Mouse (Mus musculus) heart, postnatal 0 days (tissue): ENCODE data around the gene Tmcc1. TPM values are rescaled to one million over a fixed set of nuclear protein-coding genes. Genes with fewer than 3 reads are reported as not detected.

Experiments used
- ATAC-seq: fragments of 200-750 bp; cut with Nextera tagmentation; 2 replicates; pipeline ENCODE4 v1.8.0; 2017; ENCODE audit warnings: low read depth, moderate number of reproducible peaks, moderate library complexity; ENCODE audit not compliant: insufficient read depth
- DNase-seq: peaks from one replicate; pipeline ENCODE4 v3.0.0-alpha.2; 2016; ENCODE audit warnings: low spot score
- H3K27ac ChIP-seq: fragments of 300-500 bp; sonication (generic); 2 replicates; pipeline ENCODE4 v1.5.1; 2014; ENCODE audit warnings: low read depth, mild to moderate bottlenecking
- H3K27me3 ChIP-seq: fragments of 300-500 bp; sonication (generic); 2 replicates; pipeline ENCODE4 v1.6.1; 2014; ENCODE audit warnings: low read length, mixed read lengths; ENCODE audit not compliant: control insufficient read depth, insufficient read depth
- H3K36me3 ChIP-seq: fragments of 300-500 bp; sonication (generic); replicated peaks from 2 replicates; pipeline ENCODE4 v1.6.1; 2014; ENCODE audit warnings: low read length, mixed read lengths; ENCODE audit not compliant: control insufficient read depth, insufficient read depth
- H3K4me1 ChIP-seq: fragments of 300-500 bp; sonication (generic); 2 replicates; pipeline ENCODE4 v1.6.1; 2014; ENCODE audit warnings: antibody characterized with exemption; ENCODE audit not compliant: control insufficient read depth, insufficient read depth
- H3K4me2 ChIP-seq: fragments of 300-500 bp; sonication (generic); 2 replicates; pipeline ENCODE4 v1.6.1; 2014; ENCODE audit warnings: low read depth, mild to moderate bottlenecking, low read length, moderate library complexity
- H3K4me3 ChIP-seq: fragments of 300-500 bp; sonication (generic); 2 replicates; pipeline ENCODE4 v1.5.1; 2014; ENCODE audit warnings: low read depth, low read length
- H3K9ac ChIP-seq: fragments of 300-500 bp; sonication (generic); replicated peaks from 2 replicates; pipeline ENCODE4 v1.6.1; 2014; ENCODE audit warnings: low read depth, low read length, mixed read lengths
- H3K9me3 ChIP-seq: fragments of 300-500 bp; sonication (generic); replicated peaks from 2 replicates; pipeline ENCODE4 v1.6.1; 2016; ENCODE audit warnings: low read length; ENCODE audit not compliant: control insufficient read depth
- CTCF ChIP-seq: IDR thresholded peaks from 2 replicates; pipeline ENCODE4 v1.5.1; 2016; ENCODE audit warnings: antibody characterized with exemption, control low read depth, low read depth
- EP300 ChIP-seq: IDR thresholded peaks from 2 replicates; pipeline ENCODE4 v1.6.1; 2016; ENCODE audit warnings: antibody characterized with exemption, low read depth
- WGBS: fragments of 180-500 bp; shearing (Covaris S2); extraction: QIAGEN DNeasy Blood & Tissue Kit; methylation state at CpG from one replicate; pipeline ENCODE4 v1.1.7; 2014; 5-methylcytosine and 5-hydroxymethylcytosine counted together
- polyA plus RNA-seq: library from polyadenylated mRNA; unstranded; fragments of >200 nt; fragmentation: Nextera tagmentation; extraction: Ambion mirVana; gene quantifications from 2 replicates; pipeline ENCODE4 v1.2.1, GENCODE M21; 2015
- total RNA-seq: library from RNA; depleted of rRNA; stranded (reverse); fragments of >200 nt; gene quantifications from 2 replicates; pipeline ENCODE4 v1.2.3, GENCODE M21; 2014; ENCODE audit warnings: low replicate concordance

Tmcc1 gene
- total and polyA plus RNA-seq, 2 experiments from 2014 or later: 6.9 to 21.1 TPM

DNA sequence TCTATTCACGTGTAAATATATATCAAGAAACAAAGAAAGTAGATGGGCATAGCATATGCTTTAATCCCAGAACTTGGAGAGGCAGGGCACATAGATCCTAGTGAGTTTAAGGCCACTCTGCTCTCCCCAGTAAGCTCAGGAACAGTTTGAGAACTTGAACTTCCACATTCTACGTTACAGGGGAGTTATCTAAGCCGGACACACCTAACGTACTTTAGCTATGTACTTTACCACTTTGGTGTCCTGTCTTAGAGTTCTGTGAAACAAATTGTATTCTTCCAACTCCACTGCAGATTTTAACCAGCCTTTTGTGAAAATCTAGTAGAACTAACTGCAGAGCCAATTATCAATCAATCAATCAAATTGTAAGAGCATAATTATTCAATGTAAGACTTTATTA, 82.7 kb downstream of the Tmcc1 start:
- no peak for ATAC-seq
- no peak overlapping the region for H3K9ac ChIP-seq

DNA sequence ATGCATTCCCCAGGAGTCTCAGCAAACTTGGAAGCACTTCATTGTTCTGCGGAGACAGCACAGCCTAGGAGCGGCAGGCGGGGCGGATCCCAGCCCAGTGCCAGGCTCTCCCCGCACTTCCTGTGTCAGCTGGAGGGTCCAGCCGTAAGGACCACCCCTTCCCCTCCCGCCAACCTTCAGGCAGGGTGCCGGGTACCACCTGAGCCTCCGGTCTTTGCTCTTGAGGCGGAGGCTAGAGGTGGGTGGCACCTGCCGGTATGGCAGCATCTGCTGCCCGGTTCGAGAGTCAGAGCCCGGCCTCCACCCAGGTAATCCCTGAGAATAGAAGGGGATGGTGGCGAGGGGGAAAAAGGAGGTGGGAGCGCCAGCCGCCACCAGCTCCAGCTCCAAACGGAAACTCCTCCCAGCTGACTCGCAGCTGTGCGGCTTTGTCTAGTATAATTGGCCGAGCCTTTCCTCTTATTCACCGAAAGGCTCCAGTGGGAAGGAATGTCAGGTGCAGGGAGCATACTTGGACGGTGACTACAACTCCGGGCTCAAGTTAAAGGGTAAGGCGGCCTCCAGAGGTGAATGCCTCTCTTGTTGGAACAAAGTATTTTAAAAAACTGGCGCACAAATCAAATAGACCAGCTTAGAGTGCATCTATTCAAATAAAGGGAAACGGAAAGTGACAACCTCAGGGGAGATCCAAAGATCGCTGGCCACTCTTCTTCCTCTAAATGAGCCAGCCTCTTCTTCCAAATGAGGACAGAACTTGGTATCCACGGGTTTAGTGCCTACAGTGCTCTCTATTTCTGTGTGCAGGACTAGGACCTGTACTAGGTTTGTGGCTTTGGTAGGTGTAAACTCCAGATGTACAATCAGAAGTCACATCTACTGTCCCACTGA, 85.6 kb downstream of the Tmcc1 start:
- Histone ChIP-seq H3K27ac (peak overlapping the region; percentile 69), H3K9ac (peak overlapping the region; percentile 55), H3K9me3 (no peaks in the 10 kb centered on the region), H3K4me3 (peak overlapping the region; percentile 64), H3K36me3 (no peaks in the 10 kb centered on the region), H3K4me1 (peaks cover 6% of the 10 kb centered on the region; the same call in 1 of the 2 replicates), H3K27me3 (no peaks in the 10 kb centered on the region), H3K4me2 (peak overlapping the region; percentile 84)
- peak; percentile 74 for DNase-seq
- ATAC-seq: peak; percentile 91
- TF ChIP-seq EP300: no peak; the same call in 1 of the 2 replicates
- no peak for TF ChIP-seq CTCF
- 1% methylated on average over 29 of the region's 29 CpGs for WGBS

More for the DNA sequence above, 82.7 kb downstream of the Tmcc1 start:
- no peak for DNase-seq
- TF ChIP-seq CTCF: no peak
- no peak for TF ChIP-seq EP300
- Histone ChIP-seq H3K36me3 (no peaks in the 10 kb centered on the region), H3K4me3 (no peak overlapping the region), H3K27ac (no peak overlapping the region), H3K4me1 (peaks cover 6% of the 10 kb centered on the region; the same call in 1 of the 2 replicates), H3K27me3 (no peaks in the 10 kb centered on the region), H3K9me3 (no peaks in the 10 kb centered on the region), H3K4me2 (no peak overlapping the region)
- WGBS: 77% methylated on average over 4 of the region's 4 CpGs

DNA sequence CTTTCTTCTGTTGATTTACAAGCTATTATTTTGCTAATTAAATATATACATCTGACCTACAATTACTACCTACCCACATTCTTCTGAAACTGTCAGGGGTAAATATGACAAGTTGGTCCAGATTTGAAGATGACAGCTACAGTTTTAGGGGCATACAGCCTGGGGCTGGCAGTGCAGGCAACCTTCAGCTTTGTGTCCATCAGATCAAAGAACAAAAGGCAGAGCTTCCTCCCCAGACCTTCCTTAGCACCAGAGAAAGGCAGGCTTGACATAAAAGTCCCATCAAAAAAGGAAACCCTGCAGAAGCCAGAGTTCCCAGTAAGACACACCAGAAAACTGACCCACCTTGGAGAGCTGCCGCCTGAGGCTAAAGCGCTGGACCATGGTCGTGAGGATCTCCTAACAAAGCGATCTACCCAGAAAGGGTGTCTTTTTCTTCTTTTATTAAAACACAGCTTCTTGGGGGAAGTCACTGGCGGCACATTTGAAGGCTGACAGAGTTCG, 86.3 kb downstream of the Tmcc1 start:
- H3K4me2 ChIP-seq: peak overlapping the region; percentile 84
- H3K4me3 ChIP-seq: peak overlapping the region; percentile 64
- H3K9ac ChIP-seq: peak overlapping the region; percentile 55
- TF ChIP-seq EP300 (no peak), CTCF (no peak)
- H3K9me3 ChIP-seq: no peaks in the 10 kb centered on the region
- peak; percentile 29; the same call in 1 of the 2 replicates for ATAC-seq
- peaks cover 6% of the 10 kb centered on the region; the same call in 1 of the 2 replicates for H3K4me1 ChIP-seq
- WGBS: 9% methylated on average over 6 of the region's 6 CpGs
- H3K27ac ChIP-seq: peak overlapping the region; percentile 69
- no peaks in the 10 kb centered on the region for H3K27me3 ChIP-seq
- no peaks in the 10 kb centered on the region for H3K36me3 ChIP-seq
- peak; percentile 14 for DNase-seq

DNA sequence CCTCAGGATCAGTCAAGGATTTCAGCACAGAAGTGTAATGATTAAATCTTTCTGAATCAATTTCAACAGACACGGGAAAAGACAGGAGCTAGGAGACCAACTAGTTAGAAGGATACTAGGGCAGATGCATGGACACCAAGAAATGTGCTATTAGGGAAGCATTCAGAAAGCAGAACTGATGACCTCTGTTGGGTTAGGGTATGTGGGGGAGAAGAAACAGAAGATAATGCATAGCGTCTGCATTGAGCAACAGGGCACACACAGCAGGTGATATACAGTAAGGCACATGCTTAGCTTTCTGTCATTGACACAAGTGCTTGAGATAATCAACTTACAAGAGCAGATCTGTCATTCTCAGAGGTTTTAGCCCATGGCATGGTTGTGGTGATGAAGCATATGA, 95.7 kb downstream of the Tmcc1 start:
- DNase-seq (no peak), ATAC-seq (no peak)
- H3K4me2 ChIP-seq: no peak overlapping the region
- no peak overlapping the region for H3K4me3 ChIP-seq
- TF ChIP-seq CTCF (no peak), EP300 (no peak)
- H3K4me1 ChIP-seq: 0 out of 2 replicates have a peak, but pooled peaks cover 5% of the 10 kb centered on the region
- no peaks in the 10 kb centered on the region for H3K27me3 ChIP-seq
- no peaks in the 10 kb centered on the region for H3K9me3 ChIP-seq
- whole genome bisulfite sequencing: 61% methylated on average over 2 of the region's 2 CpGs
- H3K27ac ChIP-seq: no peak overlapping the region
- no peaks in the 10 kb centered on the region for H3K36me3 ChIP-seq
- no peak overlapping the region for H3K9ac ChIP-seq

DNA sequence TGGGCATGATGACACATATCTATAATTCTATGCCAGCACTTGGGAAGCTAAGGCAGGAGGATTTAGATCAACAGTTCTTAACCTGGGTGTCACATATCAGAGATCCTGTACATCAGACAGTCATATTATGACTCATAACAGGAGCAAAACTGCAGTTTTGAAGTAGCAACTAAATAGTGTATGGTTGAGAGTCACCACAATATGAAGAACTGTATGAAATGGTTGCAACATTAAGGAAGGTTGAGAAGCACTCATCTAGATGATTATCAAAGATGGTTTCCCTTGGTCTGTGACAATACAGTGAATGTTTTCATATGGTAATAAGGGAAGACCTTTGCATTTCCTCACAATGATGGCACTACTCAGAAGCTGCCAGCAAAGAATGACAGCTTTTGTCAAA, 103.9 kb downstream of the Tmcc1 start:
- no peaks in the 10 kb centered on the region for H3K9me3 ChIP-seq
- no peak overlapping the region for H3K4me3 ChIP-seq
- TF ChIP-seq CTCF: no peak
- TF ChIP-seq EP300: no peak

More for the DNA sequence above, 103.9 kb downstream of the Tmcc1 start:
- ATAC-seq (no peak), DNase-seq (no peak)
- Histone ChIP-seq H3K9ac (no peak overlapping the region), H3K27ac (no peak overlapping the region), H3K4me1 (peaks cover 8% of the 10 kb centered on the region), H3K27me3 (no peaks in the 10 kb centered on the region), H3K4me2 (no peak overlapping the region), H3K36me3 (no peaks in the 10 kb centered on the region)
